Mouse (Mus musculus) spleen, postnatal 36 days (tissue): ENCODE measurements around the gene Ppp1ca.

Source experiments
- DNase-seq, 2 experiments: peaks; one replicate each; pipeline ENCODE4 v3.0.0; 2022; ENCODE audit warnings: low spot score in 2 of 2, mixed read lengths in 1 of 2

Ppp1ca gene

DNA sequence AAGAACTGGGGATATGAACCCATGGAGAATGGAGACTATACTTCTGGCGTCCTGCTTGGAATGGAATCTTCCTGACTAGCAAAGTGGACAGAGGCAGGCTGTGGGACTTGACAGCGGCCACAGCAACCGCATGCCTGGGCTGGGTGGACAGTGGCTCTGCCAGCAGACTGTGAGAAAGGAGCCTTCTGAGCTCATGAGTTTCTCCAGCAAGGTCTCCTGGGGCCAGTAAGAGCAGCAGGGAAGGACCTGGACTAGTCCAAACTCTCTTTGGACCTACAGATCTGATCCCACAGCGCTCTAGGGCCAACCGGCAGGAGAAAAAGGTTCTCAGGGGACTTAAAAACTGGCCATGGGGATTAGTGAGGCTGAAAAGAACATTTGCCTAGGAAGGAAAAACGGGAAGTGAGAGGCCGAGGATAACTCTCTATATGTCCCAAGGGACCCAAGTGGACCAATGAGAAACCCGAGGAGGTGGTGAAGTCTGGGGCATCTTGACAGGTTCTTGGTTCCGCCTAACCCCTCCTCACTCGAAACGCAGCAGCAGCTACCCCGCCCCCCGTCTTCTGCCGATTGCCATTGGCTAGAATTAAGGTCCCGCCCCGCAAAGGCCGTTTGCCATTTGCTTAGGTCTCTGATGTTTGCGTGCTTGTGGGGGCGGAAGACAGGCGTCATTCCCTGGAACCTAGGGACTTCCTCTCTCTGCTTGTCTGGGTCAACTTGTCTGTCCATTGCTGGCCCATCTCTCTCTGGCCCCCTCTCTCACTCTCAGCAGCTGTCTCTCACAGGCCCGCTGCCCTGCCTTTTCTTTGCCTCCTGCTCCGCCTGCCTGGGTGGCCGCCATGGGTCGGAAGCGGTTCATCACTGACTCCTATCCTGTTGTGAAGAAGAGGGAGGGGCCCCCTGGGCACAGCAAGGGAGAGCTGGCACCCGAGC lies 39.7 kb downstream of the Ppp1ca start, which contains the start of gene Pold4:
Gene Pold4, plus strand, starts transcription at position 647 of the 933 bp plus-strand sequence.
- peak; percentile 99 for DNase-seq

DNA sequence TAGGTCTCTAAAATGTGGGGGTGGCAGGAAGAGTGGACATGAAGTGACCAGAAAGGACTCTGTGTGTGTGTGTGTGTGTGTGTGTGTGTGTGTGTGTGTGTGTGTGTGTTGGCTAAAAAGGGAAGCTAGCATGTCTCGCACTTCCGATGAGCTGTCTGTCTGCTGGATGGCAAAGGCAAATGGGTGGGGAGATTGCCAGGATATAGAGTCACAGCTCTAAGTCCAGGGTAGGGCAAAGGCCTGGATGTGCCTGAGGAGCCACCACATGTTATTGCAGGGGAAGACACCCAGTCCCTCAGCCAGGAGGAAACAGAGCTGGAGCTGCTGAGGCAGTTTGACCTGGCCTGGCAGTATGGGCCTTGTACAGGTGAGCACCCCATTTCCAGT lies 40.3 kb downstream of the Ppp1ca start:
- DNase-seq, result peak; percentile 72 to 77

GRCm38 (mm10) chr19:4232651-4233050 lies 40.8 kb downstream of the Ppp1ca start:
- no peak for DNase-seq

- no peak for DNase-seq
Observed at GRCm38 (mm10) chr19:4234548-4234947, 42.7 kb downstream of the Ppp1ca start.

- DNase-seq, result no peak
Observed at GRCm38 (mm10) chr19:4240247-4240668, 48.4 kb downstream of the Ppp1ca start.

- no peak for DNase-seq
Observed at GRCm38 (mm10) chr19:4242416-4242815, 50.6 kb downstream of the Ppp1ca start.

GRCm38 (mm10) chr19:4244775-4245174 lies 52.9 kb downstream of the Ppp1ca start:
- no peak for DNase-seq
